Mouse (Mus musculus): ENCODE measurements at regions not wholly inside any gene's neighbourhood (a gene's known extent, or its start where the extent isn't known, plus 50 kb on each side); places are given as distances from the start of the nearest gene placed in this dataset.

- Histone ChIP-seq H3K4me2 (ENCODE audit: low read length) (no peak overlapping the region), H3K4me1 (ENCODE audit: control insufficient read depth, insufficient read depth, low read length) (no peaks in the 10 kb centered on the region), H3K36me3 (ENCODE audit: control insufficient read depth, insufficient read depth, low read length) (no peaks in the 10 kb centered on the region), H3K9me3 (ENCODE audit: control insufficient read depth, low read length) (no peaks in the 10 kb centered on the region), H3K4me3 (replicated peaks; ENCODE audit: low read depth, low read length) (no peak overlapping the region), H3K9ac (replicated peaks; ENCODE audit: low read length) (no peak overlapping the region), H3K27ac (replicated peaks; ENCODE audit: low read depth, low read length) (no peak overlapping the region), H3K27me3 (ENCODE audit: control insufficient read depth, insufficient read depth, low read length) (no peaks in the 10 kb centered on the region)
- ATAC-seq (ENCODE audit: low FRiP score, low TSS enrichment) = no peak
- 86% methylated on average over 2 of the region's 2 CpGs for WGBS
- DNase-seq = no peak
Measured at GRCm38 (mm10) chr10:66433490-66433889, 662.4 kb upstream of the Jmjd1c start.

- Histone ChIP-seq H3K4me1 (ENCODE audit: control insufficient read depth, insufficient read depth, low read length) (no peaks in the 10 kb centered on the region), H3K9ac (replicated peaks; ENCODE audit: low read length) (no peak overlapping the region), H3K9me3 (ENCODE audit: control insufficient read depth, low read length) (no peaks in the 10 kb centered on the region), H3K27me3 (ENCODE audit: control insufficient read depth, insufficient read depth, low read length) (no peaks in the 10 kb centered on the region), H3K4me3 (replicated peaks; ENCODE audit: low read depth, low read length) (no peak overlapping the region), H3K4me2 (ENCODE audit: low read length) (no peak overlapping the region), H3K27ac (replicated peaks; ENCODE audit: low read depth, low read length) (no peak overlapping the region), H3K36me3 (ENCODE audit: control insufficient read depth, insufficient read depth, low read length) (no peaks in the 10 kb centered on the region)
- peak; percentile 48 for DNase-seq
- WGBS = 33% methylated on average over 4 of the region's 4 CpGs
- ATAC-seq (ENCODE audit: low FRiP score, low TSS enrichment) = no peak
Measured at GRCm38 (mm10) chr10:66470684-66471083, 625.2 kb upstream of the Jmjd1c start.

GRCm38 (mm10) chr10:66472038-66472437 is 623.9 kb upstream of the Jmjd1c start:
- H3K4me1 ChIP-seq (ENCODE audit: control insufficient read depth, insufficient read depth, low read length) = no peaks in the 10 kb centered on the region
- DNase-seq (no peak), ATAC-seq (ENCODE audit: low FRiP score, low TSS enrichment) (no peak)
- WGBS = 89% methylated on average over 4 of the region's 4 CpGs
- H3K9ac ChIP-seq (replicated peaks; ENCODE audit: low read length) = no peak overlapping the region
- H3K4me3 ChIP-seq (replicated peaks; ENCODE audit: low read depth, low read length) = no peak overlapping the region
- no peaks in the 10 kb centered on the region for H3K36me3 ChIP-seq (ENCODE audit: control insufficient read depth, insufficient read depth, low read length)
- no peak overlapping the region for H3K4me2 ChIP-seq (ENCODE audit: low read length)
- no peaks in the 10 kb centered on the region for H3K27me3 ChIP-seq (ENCODE audit: control insufficient read depth, insufficient read depth, low read length)
- no peaks in the 10 kb centered on the region for H3K9me3 ChIP-seq (ENCODE audit: control insufficient read depth, low read length)
- H3K27ac ChIP-seq (replicated peaks; ENCODE audit: low read depth, low read length) = no peak overlapping the region

- Histone ChIP-seq H3K4me1 (ENCODE audit: control insufficient read depth, insufficient read depth, low read length) (no peaks in the 10 kb centered on the region), H3K4me2 (ENCODE audit: low read length) (no peak overlapping the region), H3K9ac (replicated peaks; ENCODE audit: low read length) (no peak overlapping the region), H3K9me3 (ENCODE audit: control insufficient read depth, low read length) (no peaks in the 10 kb centered on the region), H3K27me3 (ENCODE audit: control insufficient read depth, insufficient read depth, low read length) (no peaks in the 10 kb centered on the region), H3K27ac (replicated peaks; ENCODE audit: low read depth, low read length) (no peak overlapping the region), H3K36me3 (ENCODE audit: control insufficient read depth, insufficient read depth, low read length) (no peaks in the 10 kb centered on the region), H3K4me3 (replicated peaks; ENCODE audit: low read depth, low read length) (no peak overlapping the region)
- WGBS = 85% methylated on average over 1 of the region's 1 CpGs
- no peak for DNase-seq
- no peak for ATAC-seq (ENCODE audit: low FRiP score, low TSS enrichment)
Measured at GRCm38 (mm10) chr10:66475187-66475735, 620.7 kb upstream of the Jmjd1c start.

- no peak for ATAC-seq (ENCODE audit: low FRiP score, low TSS enrichment)
- H3K4me1 ChIP-seq (ENCODE audit: control insufficient read depth, insufficient read depth, low read length) = no peaks in the 10 kb centered on the region
- H3K27ac ChIP-seq (replicated peaks; ENCODE audit: low read depth, low read length) = no peak overlapping the region
- H3K9ac ChIP-seq (replicated peaks; ENCODE audit: low read length) = no peak overlapping the region
- H3K9me3 ChIP-seq (ENCODE audit: control insufficient read depth, low read length) = no peaks in the 10 kb centered on the region
- H3K36me3 ChIP-seq (ENCODE audit: control insufficient read depth, insufficient read depth, low read length) = no peaks in the 10 kb centered on the region
- DNase-seq = no peak
- no peak overlapping the region for H3K4me3 ChIP-seq (replicated peaks; ENCODE audit: low read depth, low read length)
- H3K27me3 ChIP-seq (ENCODE audit: control insufficient read depth, insufficient read depth, low read length) = no peaks in the 10 kb centered on the region
- H3K4me2 ChIP-seq (ENCODE audit: low read length) = no peak overlapping the region
- WGBS = 90% methylated on average over 5 of the region's 5 CpGs
Measured at GRCm38 (mm10) chr10:66490871-66491270, 605.1 kb upstream of the Jmjd1c start.

GRCm38 (mm10) chr10:66491850-66492249 is 604.1 kb upstream of the Jmjd1c start:
- DNase-seq = no peak
- Histone ChIP-seq H3K4me1 (ENCODE audit: control insufficient read depth, insufficient read depth, low read length) (no peaks in the 10 kb centered on the region), H3K9me3 (ENCODE audit: control insufficient read depth, low read length) (no peaks in the 10 kb centered on the region), H3K9ac (replicated peaks; ENCODE audit: low read length) (no peak overlapping the region), H3K4me2 (ENCODE audit: low read length) (no peak overlapping the region), H3K27me3 (ENCODE audit: control insufficient read depth, insufficient read depth, low read length) (no peaks in the 10 kb centered on the region), H3K27ac (replicated peaks; ENCODE audit: low read depth, low read length) (no peak overlapping the region), H3K36me3 (ENCODE audit: control insufficient read depth, insufficient read depth, low read length) (no peaks in the 10 kb centered on the region), H3K4me3 (replicated peaks; ENCODE audit: low read depth, low read length) (no peak overlapping the region)
- ATAC-seq (ENCODE audit: low FRiP score, low TSS enrichment) = no peak
- WGBS = 59% methylated on average over 10 of the region's 10 CpGs

GRCm38 (mm10) chr10:66539846-66540245 is 556.1 kb upstream of the Jmjd1c start:
- Histone ChIP-seq H3K4me2 (ENCODE audit: low read length) (no peak overlapping the region), H3K27me3 (ENCODE audit: control insufficient read depth, insufficient read depth, low read length) (no peaks in the 10 kb centered on the region), H3K27ac (replicated peaks; ENCODE audit: low read depth, low read length) (no peak overlapping the region), H3K4me3 (replicated peaks; ENCODE audit: low read depth, low read length) (no peak overlapping the region), H3K36me3 (ENCODE audit: control insufficient read depth, insufficient read depth, low read length) (no peaks in the 10 kb centered on the region), H3K4me1 (ENCODE audit: control insufficient read depth, insufficient read depth, low read length) (no peaks in the 10 kb centered on the region), H3K9me3 (ENCODE audit: control insufficient read depth, low read length) (no peaks in the 10 kb centered on the region), H3K9ac (replicated peaks; ENCODE audit: low read length) (no peak overlapping the region)
- peak; percentile 20 for DNase-seq
- no peak for ATAC-seq (ENCODE audit: low FRiP score, low TSS enrichment)
- 57% methylated on average over 5 of the region's 5 CpGs for WGBS

- Histone ChIP-seq H3K27ac (replicated peaks; ENCODE audit: low read depth, low read length) (no peak overlapping the region), H3K4me1 (ENCODE audit: control insufficient read depth, insufficient read depth, low read length) (no peaks in the 10 kb centered on the region), H3K9ac (replicated peaks; ENCODE audit: low read length) (no peak overlapping the region), H3K4me2 (ENCODE audit: low read length) (no peak overlapping the region), H3K9me3 (ENCODE audit: control insufficient read depth, low read length) (no peaks in the 10 kb centered on the region), H3K4me3 (replicated peaks; ENCODE audit: low read depth, low read length) (no peak overlapping the region), H3K36me3 (ENCODE audit: control insufficient read depth, insufficient read depth, low read length) (no peaks in the 10 kb centered on the region), H3K27me3 (ENCODE audit: control insufficient read depth, insufficient read depth, low read length) (no peaks in the 10 kb centered on the region)
- DNase-seq (no peak), ATAC-seq (ENCODE audit: low FRiP score, low TSS enrichment) (no peak; the same call in 1 of the 2 replicates)
- WGBS = 49% methylated on average over 2 of the region's 2 CpGs
Measured at GRCm38 (mm10) chr10:66546656-66547055, 549.3 kb upstream of the Jmjd1c start.

GRCm38 (mm10) chr10:66547660-66548059 is 548.3 kb upstream of the Jmjd1c start:
- no peaks in the 10 kb centered on the region for H3K9me3 ChIP-seq (ENCODE audit: control insufficient read depth, low read length)
- ATAC-seq (ENCODE audit: low FRiP score, low TSS enrichment) (no peak), DNase-seq (no peak)
- no peak overlapping the region for H3K4me2 ChIP-seq (ENCODE audit: low read length)
- H3K27me3 ChIP-seq (ENCODE audit: control insufficient read depth, insufficient read depth, low read length) = 0 out of 2 replicates have a peak, but pooled peaks cover 4% of the 10 kb centered on the region
- no peak overlapping the region for H3K27ac ChIP-seq (replicated peaks; ENCODE audit: low read depth, low read length)
- 86% methylated on average over 3 of the region's 3 CpGs for WGBS
- no peaks in the 10 kb centered on the region for H3K36me3 ChIP-seq (ENCODE audit: control insufficient read depth, insufficient read depth, low read length)
- H3K9ac ChIP-seq (replicated peaks; ENCODE audit: low read length) = no peak overlapping the region
- no peak overlapping the region for H3K4me3 ChIP-seq (replicated peaks; ENCODE audit: low read depth, low read length)
- no peaks in the 10 kb centered on the region for H3K4me1 ChIP-seq (ENCODE audit: control insufficient read depth, insufficient read depth, low read length)
